Mouse (Mus musculus) liver, embryonic 14.5 days (tissue): ENCODE results near the gene Gm28870. TPM values are rescaled to one million over a fixed set of nuclear protein-coding genes. Genes with fewer than 3 reads are reported as not detected.
"Not testable (repeated sequence)": the region's sequence is repeated elsewhere in the genome, so short reads cannot be mapped to it uniquely, and the experiment has no call there.

Experiments
- ATAC-seq: fragments of 200-750 bp; cut with Nextera tagmentation; 2 replicates; pipeline ENCODE4 v1.8.0; 2017; ENCODE audit warnings: moderate number of reproducible peaks, mild to moderate bottlenecking, moderate library complexity; ENCODE audit not compliant: insufficient read depth
- DNase-seq, 3 experiments: peaks; one replicate each; pipeline ENCODE4 v3.0.0-alpha.2; 2012 to 2013; ENCODE audit warnings: low read depth in 3 of 3, low spot score in 3 of 3
- H3K27ac ChIP-seq: fragments of 300-500 bp; sonication (generic); 2 replicates; pipeline ENCODE4 v1.5.1; 2014; ENCODE audit warnings: moderate library complexity, mild to moderate bottlenecking, control low read depth, inconsistent platforms
- H3K27me3 ChIP-seq: fragments of 300-500 bp; sonication (generic); 2 replicates; pipeline ENCODE4 v1.6.1; 2014; ENCODE audit warnings: mild to moderate bottlenecking, low read length, moderate library complexity; ENCODE audit not compliant: control insufficient read depth, insufficient read depth
- H3K36me3 ChIP-seq: fragments of 300-500 bp; sonication (generic); replicated peaks from 2 replicates; pipeline ENCODE4 v1.6.1; 2014; ENCODE audit warnings: low read depth; ENCODE audit not compliant: control insufficient read depth, insufficient read depth
- H3K4me1 ChIP-seq, 2 experiments: fragments of 200-500 bp in 1 of 2; fragments of 300-500 bp in 1 of 2; sonication (generic) in 1 of 2; replicated peaks; 2 replicates each; pipeline ENCODE4 v1.6.1; 2012 to 2014; ENCODE audit warnings: antibody characterized with exemption in 1 of 2, inconsistent platforms in 1 of 2, low read length in 1 of 2; ENCODE audit not compliant: control insufficient read depth in 2 of 2, insufficient read depth in 2 of 2
- H3K4me2 ChIP-seq: fragments of 300-500 bp; sonication (generic); 2 replicates; pipeline ENCODE4 v1.6.1; 2014; ENCODE audit warnings: low read depth, mild to moderate bottlenecking, control low read depth, moderate library complexity
- H3K4me3 ChIP-seq, 2 experiments: fragments of 200-500 bp in 1 of 2; fragments of 300-500 bp in 1 of 2; sonication (generic) in 1 of 2; 2 replicates each; pipeline ENCODE4 v1.5.1; 2012 to 2014; ENCODE audit warnings: low read depth in 2 of 2, low read length in 2 of 2, mild to moderate bottlenecking in 2 of 2, control low read depth in 1 of 2, inconsistent platforms in 1 of 2, moderate library complexity in 1 of 2; ENCODE audit not compliant: insufficient read depth in 1 of 2
- H3K9ac ChIP-seq: fragments of 300-500 bp; sonication (generic); replicated peaks from 2 replicates; pipeline ENCODE4 v1.6.1; 2014; ENCODE audit warnings: mild to moderate bottlenecking, control low read depth, moderate library complexity
- H3K9me3 ChIP-seq: fragments of 300-500 bp; sonication (generic); 2 replicates; pipeline ENCODE4 v1.6.1; 2016; ENCODE audit warnings: low read length, mixed read lengths; ENCODE audit not compliant: control insufficient read depth
- WGBS: fragments of 180-500 bp; shearing (Covaris S2); extraction: QIAGEN DNeasy Blood & Tissue Kit; methylation state at CpG from one replicate; pipeline ENCODE4 v1.1.7; 2014; ENCODE audit not compliant: insufficient replicate concordance; 5-methylcytosine and 5-hydroxymethylcytosine counted together
- polyA plus RNA-seq, 2 experiments: library from polyadenylated mRNA; depleted of rRNA in 1 of 2; stranded (reverse) in 1 of 2; unstranded in 1 of 2; fragments of >200 nt; fragmentation: Nextera tagmentation in 1 of 2; extraction: Ambion mirVana in 1 of 2; gene quantifications; 2 replicates each; pipeline versions ENCODE4 v1.2.1 to v1.2.3; 2012 to 2014

Gene Gm28870
- polyA plus RNA-seq (2012; rRNA removed) (not detected in 2 replicates), polyA plus RNA-seq (2014; fragmentation: Nextera tagmentation; extraction: Ambion mirVana) (not detected in 2 replicates)

- not testable (repeated sequence) for H3K4me2 ChIP-seq, H3K4me3 ChIP-seq, H3K27me3 ChIP-seq, DNase-seq, H3K9me3 ChIP-seq, H3K36me3 ChIP-seq, ATAC-seq, H3K9ac ChIP-seq, H3K27ac ChIP-seq, H3K4me1 ChIP-seq
- no CpG with 5 or more reads among the region's 2 CpGs for WGBS
These were observed at the start of gene Gm28870 for GRCm38 (mm10) chrY:50096976-50097375. Gene Gm28870 (plus strand): TSS chrY:50097276.
